Comparison of ENCODE assay signal across 22 mouse cellular contexts in the genomic region with DNA sequence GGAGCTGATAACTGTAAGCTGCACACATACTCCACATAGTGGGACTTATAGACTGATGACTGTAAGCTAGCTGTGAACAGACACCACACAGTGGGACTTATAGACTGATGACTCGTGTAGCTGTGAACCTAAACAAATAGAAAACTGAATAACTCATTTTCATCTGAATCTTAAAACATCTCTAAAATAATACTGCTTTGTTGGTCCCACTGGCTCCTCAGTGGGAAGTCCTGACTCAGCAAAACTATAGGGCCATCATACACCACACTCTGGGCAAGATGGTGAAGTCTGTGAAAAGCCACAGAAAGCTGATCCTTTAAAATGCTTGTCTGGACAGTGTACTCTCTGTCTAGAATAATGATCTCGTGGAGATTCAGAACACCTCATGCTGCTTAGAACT.
A peak's percentile ranks its signal among the peaks of the same experiment; 100 is the strongest.
DNase-seq lines count a peak whose midpoint lies in the region; TF ChIP-seq lines count a peak whose summit lies in the region.
"Had no signal": no experiment of that assay in that cellular context is flagged by ENCODE, and none has a peak within 500 bp of the region (broad histone marks: within the 10 kb centered on the region; RNA-seq: fewer than 3 reads in every experiment).

No protein-coding gene starts in this region.

- no peak overlapping the region for H3K4me3 ChIP-seq in CH12.LX (replicated peaks in 1 of 3; ENCODE audit: low read depth in 2 of 3, low read length in 2 of 3, poor library complexity in 1 of 3)
- no peak overlapping the region for H3K4me3 ChIP-seq in embryonic fibroblast, embryonic 13.5 days (ENCODE audit: insufficient read depth, low read length)
- H3K4me3 ChIP-seq: embryonic facial prominence, embryonic 13.5 days; embryonic facial prominence, embryonic 15.5 days; forebrain, embryonic 13.5 days; forebrain, embryonic 15.5 days had no signal

- dilution Hi-C loops in CH12.LX (cut with MboI; ENCODE audit: extremely low pct_ligation_motif_present, extremely low pct_unique_long_range_greater_than_20kb, low sequenced_read_pairs), result no loop called here

- no peak overlapping the region for H3K9ac ChIP-seq in CH12.LX (ENCODE audit: insufficient read depth, low read depth)
- H3K9ac ChIP-seq: embryonic facial prominence, embryonic 13.5 days; embryonic facial prominence, embryonic 15.5 days; forebrain, embryonic 13.5 days; forebrain, embryonic 15.5 days; forebrain, postnatal 0 days had no signal

- no peaks in the 10 kb centered on the region for H3K27me3 ChIP-seq in CH12.LX (replicated peaks)
- H3K27me3 ChIP-seq: embryonic facial prominence, embryonic 13.5 days; embryonic facial prominence, embryonic 15.5 days; forebrain, embryonic 13.5 days; forebrain, embryonic 15.5 days; Patski had no signal

- no peak for TF ChIP-seq CTCF in CH12.LX (conservative IDR thresholded peaks at IDR 0.05 in 1 of 2, IDR thresholded peaks at IDR 0.05 in 1 of 2; ENCODE audit: low read depth in 2 of 2, low read length in 2 of 2)
- no peak for TF ChIP-seq CTCF in embryonic fibroblast, embryonic 13.5 days (IDR thresholded peaks at IDR 0.05; ENCODE audit: borderline replicate concordance, insufficient read depth, low read length)

- no peaks in the 10 kb centered on the region for H3K79me2 ChIP-seq in CH12.LX (replicated peaks; ENCODE audit: control insufficient read depth, extremely low read depth, insufficient read depth, poor library complexity, severe bottlenecking)

- no peak overlapping the region for H3K27ac ChIP-seq in CH12.LX (ENCODE audit: insufficient read depth, low read depth)
- H3K27ac ChIP-seq in embryonic fibroblast, embryonic 13.5 days (ENCODE audit: insufficient read depth, low read length), result peak overlapping the region; percentile 31; the same call in 1 of the 2 replicates
- H3K27ac ChIP-seq: embryonic facial prominence, embryonic 13.5 days; embryonic facial prominence, embryonic 15.5 days; forebrain, embryonic 13.5 days; forebrain, embryonic 15.5 days had no signal

- no peaks in the 10 kb centered on the region for H3K4me1 ChIP-seq in CH12.LX (ENCODE audit: control insufficient read depth in 1 of 2, insufficient read depth in 2 of 2)
- H3K4me1 ChIP-seq in embryonic fibroblast, embryonic 13.5 days (ENCODE audit: control insufficient read depth, insufficient read depth, low read length), result peaks cover 13% of the 10 kb centered on the region
- H3K4me1 ChIP-seq: embryonic facial prominence, embryonic 13.5 days; embryonic facial prominence, embryonic 15.5 days had no signal

- DNase-seq in 3T3-L1 (ENCODE audit: low read depth, low spot score), result peak; percentile 53
- no peak for DNase-seq in CH12.LX (ENCODE audit: extremely low read depth)
- no peak for DNase-seq in adrenal gland, postnatal 36 days
- DNase-seq in left cerebral cortex, postnatal 25 days (ENCODE audit: low spot score in 2 of 2), result no peak
- DNase-seq: adrenal gland, adult 8-10 months; adrenal gland, postnatal 14 days; B cell, adult 2 months; cerebellum, adult 11 months; cerebellum, adult 18-20 months; cerebellum, adult 8-10 months; cerebellum, adult 9-11 months; cerebellum, postnatal 14 days; cerebellum, postnatal 36 days; embryo, embryonic 11 days had no signal

- no peak for TF ChIP-seq RAD21 in CH12.LX (IDR thresholded peaks at IDR 0.05; ENCODE audit: low read depth, low read length)

- no peak for TF ChIP-seq POLR2A in CH12.LX (IDR thresholded peaks at IDR 0.05; ENCODE audit: low read depth, low read length)
- TF ChIP-seq POLR2A in embryonic fibroblast, embryonic 13.5 days (IDR thresholded peaks at IDR 0.05; ENCODE audit: low read depth, low read length), result no peak

- H3K4me2 ChIP-seq in CH12.LX (ENCODE audit: insufficient read depth, low read depth, poor library complexity, severe bottlenecking), result no peak overlapping the region
- H3K4me2 ChIP-seq: embryonic facial prominence, embryonic 13.5 days; embryonic facial prominence, embryonic 15.5 days; forebrain, embryonic 13.5 days; forebrain, embryonic 15.5 days had no signal

- in situ Hi-C loops in CH12.LX (cut with MboI; ENCODE audit: low pct_ligation_motif_present, low pct_unique_long_range_greater_than_20kb, low sequenced_read_pairs), result loop anchor here (25.0 kb wide), 2 partner anchors 407 to 782 kb away; a partner anchor contains a TSS

- intact Hi-C loops in left cerebral cortex, postnatal 25 days (cut with DNase I), result no loop called here

- no peaks in the 10 kb centered on the region for H3K9me3 ChIP-seq in CH12.LX (replicated peaks; ENCODE audit: low read length)
- H3K9me3 ChIP-seq: embryonic facial prominence, embryonic 13.5 days; embryonic facial prominence, embryonic 15.5 days; forebrain, embryonic 13.5 days; forebrain, embryonic 15.5 days; G1E had no signal

- H3K36me3 ChIP-seq in CH12.LX (replicated peaks in 1 of 2; ENCODE audit: control insufficient read depth in 1 of 2, insufficient read depth in 1 of 2, low read length in 1 of 2), result no peaks in the 10 kb centered on the region
- H3K36me3 ChIP-seq: embryonic facial prominence, embryonic 13.5 days; embryonic facial prominence, embryonic 15.5 days; forebrain, embryonic 15.5 days; G1E had no signal

- no peak for TF ChIP-seq EP300 in CH12.LX (IDR thresholded peaks at IDR 0.05; ENCODE audit: low read length)

TF ChIP-seq in CH12.LX, 34 proteins besides CTCF, POLR2A, EP300 and RAD21:
- peak; percentile 65; the same call in 1 of the 2 replicates for TF ChIP-seq MAFK (IDR thresholded peaks at IDR 0.05; ENCODE audit: insufficient replicate concordance, low read length)
- TF ChIP-seq GABPA (IDR thresholded peaks at IDR 0.05; ENCODE audit: insufficient replicate concordance, low read depth, low read length), result no peak
